Comparison of ENCODE assay signal across 8 mouse cellular contexts in genomic region chr11:120629911-120630310, GRCm38 (mm10). TPM values are rescaled to one million over a fixed set of nuclear protein-coding genes. Genes with fewer than 3 reads are reported as not detected.
DNase-seq lines count a peak whose midpoint lies in the region; ATAC-seq and TF ChIP-seq lines count a peak whose summit lies in the region.

No protein-coding gene starts in this region.

- intact Hi-C loops in gastrocnemius, postnatal 36 days (cut with DNase I) = no loop called here

- ATAC-seq in intestine, postnatal 0 days = 0 out of 2 replicates have a peak, but pooled peaks have one; percentile 19
- ATAC-seq in lung, embryonic 15.5 days (ENCODE audit: borderline replicate concordance, extremely low read depth, low FRiP score, low TSS enrichment) = no peak
- ATAC-seq in stomach, embryonic 14.5 days (ENCODE audit: insufficient number of reproducible peaks, insufficient read depth, low FRiP score, low read depth) = no peak

- peaks cover 9% of the 10 kb centered on the region for H3K4me1 ChIP-seq in intestine, postnatal 0 days (replicated peaks; ENCODE audit: control insufficient read depth, insufficient read depth, low read length)
- peaks cover 49% of the 10 kb centered on the region for H3K4me1 ChIP-seq in lung, embryonic 15.5 days
- H3K4me1 ChIP-seq in stomach, embryonic 14.5 days (ENCODE audit: control insufficient read depth, insufficient read depth, low read length) = peaks cover 35% of the 10 kb centered on the region

- no peaks in the 10 kb centered on the region for H3K9me3 ChIP-seq in intestine, postnatal 0 days (ENCODE audit: control insufficient read depth)
- H3K9me3 ChIP-seq in lung, embryonic 15.5 days = no peaks in the 10 kb centered on the region
- no peaks in the 10 kb centered on the region for H3K9me3 ChIP-seq in stomach, embryonic 14.5 days (ENCODE audit: control insufficient read depth, low read depth, low read length)

- H3K36me3 ChIP-seq in intestine, postnatal 0 days (ENCODE audit: control insufficient read depth, insufficient read depth) = peaks cover 21% of the 10 kb centered on the region
- H3K36me3 ChIP-seq in lung, embryonic 15.5 days = peaks cover 18% of the 10 kb centered on the region
- H3K36me3 ChIP-seq in stomach, embryonic 14.5 days (ENCODE audit: control insufficient read depth, insufficient read depth, low read length) = peaks cover 18% of the 10 kb centered on the region

- peak overlapping the region; percentile 88 for H3K4me2 ChIP-seq in intestine, postnatal 0 days (replicated peaks; ENCODE audit: low read depth)
- peak overlapping the region; percentile 80; the same call in 1 of the 2 replicates for H3K4me2 ChIP-seq in lung, embryonic 15.5 days
- H3K4me2 ChIP-seq in stomach, embryonic 14.5 days (replicated peaks; ENCODE audit: low read depth, low read length) = peak overlapping the region; percentile 81

- 23% methylated on average over 7 of the region's 7 CpGs for WGBS in intestine, postnatal 0 days
- WGBS in lung, embryonic 15.5 days = 29% methylated on average over 7 of the region's 7 CpGs
- WGBS in stomach, embryonic 14.5 days = 37% methylated on average over 7 of the region's 7 CpGs

- peak overlapping the region; percentile 32 for H3K9ac ChIP-seq in intestine, postnatal 0 days (ENCODE audit: low read depth, low read length)
- H3K9ac ChIP-seq in lung, embryonic 15.5 days = peak overlapping the region; percentile 8; the same call in 1 of the 2 replicates
- H3K9ac ChIP-seq in stomach, embryonic 14.5 days (replicated peaks; ENCODE audit: low read depth, low read length) = no peak overlapping the region

- no peak for TF ChIP-seq CTCF in intestine, postnatal 0 days (IDR thresholded peaks at IDR 0.05; ENCODE audit: low read depth)

- H3K27me3 ChIP-seq in intestine, postnatal 0 days (replicated peaks; ENCODE audit: control insufficient read depth, insufficient read depth, low read length) = no peaks in the 10 kb centered on the region
- no peaks in the 10 kb centered on the region for H3K27me3 ChIP-seq in lung, embryonic 15.5 days
- no peaks in the 10 kb centered on the region for H3K27me3 ChIP-seq in stomach, embryonic 14.5 days (ENCODE audit: control insufficient read depth, insufficient read depth, low read length)

- peak; percentile 40 for DNase-seq in cerebellum, adult 11-12 months
- no peak for DNase-seq in cerebellum, adult 9-10 months
- peak; percentile 75 for DNase-seq in adrenal gland, postnatal 14 days
- DNase-seq in gastrocnemius, postnatal 36 days = peak; percentile 53 to 61
- DNase-seq in layer of hippocampus, postnatal 14 days (ENCODE audit: low spot score in 2 of 2) = no peak

- H3K4me3 ChIP-seq in intestine, postnatal 0 days (ENCODE audit: low read depth, low read length) = peak overlapping the region; percentile 15; the same call in 1 of the 2 replicates
- H3K4me3 ChIP-seq in lung, embryonic 15.5 days = no peak overlapping the region
- no peak overlapping the region for H3K4me3 ChIP-seq in stomach, embryonic 14.5 days (ENCODE audit: low read depth, low read length)

- H3K27ac ChIP-seq in intestine, postnatal 0 days (ENCODE audit: low read depth, low read length) = peak overlapping the region; percentile 91
- H3K27ac ChIP-seq in lung, embryonic 15.5 days = peak overlapping the region; percentile 55; the same call in 1 of the 2 replicates
- peak overlapping the region; percentile 83 for H3K27ac ChIP-seq in stomach, embryonic 14.5 days (ENCODE audit: low read length)

RNA-seq across cellular contexts. Expression of gene Mafg, which starts 3.5 kb away (rescaled TPM):
- 51.8 and 55.3 TPM in 2 replicates for total RNA-seq in adrenal gland, postnatal 14 days (2021)
- 10 to 100 TPM; 48.3 to 53.7 TPM for total RNA-seq in gastrocnemius, postnatal 36 days (2021)
- 40.2 and 49.1 TPM in 2 replicates for polyA plus RNA-seq in intestine, postnatal 0 days (2015; fragmentation: Nextera tagmentation; extraction: Ambion mirVana)
- polyA plus RNA-seq in lung, embryonic 15.5 days (2015; fragmentation: Nextera tagmentation; extraction: Ambion mirVana) = 23.3 and 24.5 TPM in 2 replicates
- polyA plus RNA-seq in stomach, embryonic 14.5 days (2014; fragmentation: Nextera tagmentation; extraction: Ambion mirVana) = 21.2 and 25.0 TPM in 2 replicates
- 10 to 100 TPM; 85.5 to 89.8 TPM for total RNA-seq in layer of hippocampus, postnatal 14 days (2021)

RNA-seq across cellular contexts. Expression of gene Sirt7, which starts 4.9 kb away (rescaled TPM):
- 37.1 and 39.7 TPM in 2 replicates for total RNA-seq in adrenal gland, postnatal 14 days (2021)
- total RNA-seq in gastrocnemius, postnatal 36 days (2021) = 1 to 10 TPM; 4.5 TPM
- polyA plus RNA-seq in intestine, postnatal 0 days (2015; fragmentation: Nextera tagmentation; extraction: Ambion mirVana) = 73.1 and 77.7 TPM in 2 replicates
- 32.6 and 34.3 TPM in 2 replicates for polyA plus RNA-seq in lung, embryonic 15.5 days (2015; fragmentation: Nextera tagmentation; extraction: Ambion mirVana)
- 31.1 and 36.1 TPM in 2 replicates for polyA plus RNA-seq in stomach, embryonic 14.5 days (2014; fragmentation: Nextera tagmentation; extraction: Ambion mirVana)
- total RNA-seq in layer of hippocampus, postnatal 14 days (2021) = 10 to 100 TPM; 35.0 to 35.4 TPM

RNA-seq across cellular contexts. Expression of gene Pcyt2, which starts 12.2 kb away (rescaled TPM):
- 148 and 187 TPM in 2 replicates for total RNA-seq in adrenal gland, postnatal 14 days (2021)
- total RNA-seq in gastrocnemius, postnatal 36 days (2021) = 10 to 100 TPM; 26.7 to 33.5 TPM
- 320 and 378 TPM in 2 replicates for polyA plus RNA-seq in intestine, postnatal 0 days (2015; fragmentation: Nextera tagmentation; extraction: Ambion mirVana)
- polyA plus RNA-seq in lung, embryonic 15.5 days (2015; fragmentation: Nextera tagmentation; extraction: Ambion mirVana) = 103 and 126 TPM in 2 replicates
- 119 and 135 TPM in 2 replicates for polyA plus RNA-seq in stomach, embryonic 14.5 days (2014; fragmentation: Nextera tagmentation; extraction: Ambion mirVana)
- 100 to 1,000 TPM; 150 TPM for total RNA-seq in layer of hippocampus, postnatal 14 days (2021)

RNA-seq across cellular contexts. Expression of gene Pycr1, which starts 13.7 kb away (rescaled TPM):
- total RNA-seq in adrenal gland, postnatal 14 days (2021) = 1.6 TPM in 2 replicates
- total RNA-seq in gastrocnemius, postnatal 36 days (2021) = 1 to 10 TPM; 3.2 to 5.8 TPM
- 5.3 and 6.5 TPM in 2 replicates for polyA plus RNA-seq in intestine, postnatal 0 days (2015; fragmentation: Nextera tagmentation; extraction: Ambion mirVana)
- 25.4 and 27.2 TPM in 2 replicates for polyA plus RNA-seq in lung, embryonic 15.5 days (2015; fragmentation: Nextera tagmentation; extraction: Ambion mirVana)
- 28.1 and 28.6 TPM in 2 replicates for polyA plus RNA-seq in stomach, embryonic 14.5 days (2014; fragmentation: Nextera tagmentation; extraction: Ambion mirVana)
- 1 to 10 TPM; 4.7 to 5.1 TPM for total RNA-seq in layer of hippocampus, postnatal 14 days (2021)

RNA-seq across cellular contexts. Expression of gene Myadml2, which starts 18.0 kb away (rescaled TPM):
- 0.94 TPM in 1 of 2 replicates, not detected in the other for total RNA-seq in adrenal gland, postnatal 14 days (2021)
- 100 to 1,000 TPM; 129 to 137 TPM for total RNA-seq in gastrocnemius, postnatal 36 days (2021)
- not detected in 2 replicates for polyA plus RNA-seq in intestine, postnatal 0 days (2015; fragmentation: Nextera tagmentation; extraction: Ambion mirVana)
- 0.55 and 1.3 TPM in 2 replicates for polyA plus RNA-seq in lung, embryonic 15.5 days (2015; fragmentation: Nextera tagmentation; extraction: Ambion mirVana)
- not detected in 2 replicates for polyA plus RNA-seq in stomach, embryonic 14.5 days (2014; fragmentation: Nextera tagmentation; extraction: Ambion mirVana)
- 1 to 10 TPM; 3.0 to 3.5 TPM for total RNA-seq in layer of hippocampus, postnatal 14 days (2021)

Comparison
In these comparisons a context has a peak if more than half of its experiments do, and no peak if none do; other contexts are left out.
1. DNase-seq: peak in cerebellum, adult 11-12 months (single experiment), adrenal gland, postnatal 14 days (single experiment) and gastrocnemius, postnatal 36 days (2 of 2); none in cerebellum, adult 9-10 months (single experiment) and layer of hippocampus, postnatal 14 days (0 of 2).
2. Peak in every context shown above with its lines, with median percentiles within 50 percentile points of each other: H3K27ac ChIP-seq and H3K4me2 ChIP-seq.